In the genomic region with DNA sequence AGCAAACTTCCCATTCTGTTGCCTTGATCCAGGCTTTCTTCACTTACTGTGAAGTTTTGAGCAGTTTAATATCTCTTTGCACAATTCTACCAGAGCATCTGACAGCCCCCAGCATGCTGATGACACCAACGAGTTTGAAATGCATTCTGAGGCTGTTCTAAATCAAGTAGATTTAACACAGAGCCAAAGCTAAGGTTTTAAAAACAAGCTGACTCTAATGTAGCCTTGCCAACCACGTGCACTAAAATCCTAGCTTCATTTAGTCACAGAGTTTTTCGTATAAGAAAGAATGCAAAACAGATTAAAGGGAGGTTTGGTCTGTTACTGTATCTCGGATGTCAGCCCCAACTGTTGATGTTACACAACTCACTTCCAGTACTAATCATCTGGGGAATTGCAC, we compare ENCODE assay signal across 18 mouse cellular contexts.
DNase-seq lines count a peak whose midpoint lies in the region; ATAC-seq and TF ChIP-seq lines count a peak whose summit lies in the region.
"Had no signal": no experiment of that assay in that cellular context is flagged by ENCODE, and none has a peak within 500 bp of the region (broad histone marks: within the 10 kb centered on the region; RNA-seq: fewer than 3 reads in every experiment).

No protein-coding gene starts in this region.

- no peaks in the 10 kb centered on the region for H3K27me3 ChIP-seq in kidney, postnatal 0 days (ENCODE audit: insufficient read depth, low read length)
- no peaks in the 10 kb centered on the region for H3K27me3 ChIP-seq in Patski
- H3K27me3 ChIP-seq in heart, embryonic 16.5 days (ENCODE audit: control insufficient read depth, insufficient read depth, low read length) = no peaks in the 10 kb centered on the region
- H3K27me3 ChIP-seq in hindbrain, postnatal 0 days (ENCODE audit: insufficient read depth, low read length) = no peaks in the 10 kb centered on the region
- H3K27me3 ChIP-seq: hindbrain, embryonic 12.5 days; liver, embryonic 15.5 days; midbrain, embryonic 15.5 days had no signal

- peak overlapping the region; percentile 60 for H3K27ac ChIP-seq in gastrocnemius, adult 2 months
- H3K27ac ChIP-seq in kidney, postnatal 0 days = no peak overlapping the region
- H3K27ac ChIP-seq in heart, embryonic 16.5 days (ENCODE audit: low read length) = peak overlapping the region; percentile 61; the same call in 1 of the 2 replicates
- no peak overlapping the region for H3K27ac ChIP-seq in hindbrain, postnatal 0 days
- H3K27ac ChIP-seq: hindbrain, embryonic 12.5 days; liver, embryonic 15.5 days; midbrain, embryonic 15.5 days had no signal

- no peak for DNase-seq in gastrocnemius, adult 2 months
- no peak for DNase-seq in gastrocnemius, postnatal 25 days
- peak; percentile 16 for DNase-seq in kidney, postnatal 0 days (ENCODE audit: low spot score)
- no peak for DNase-seq in kidney, adult 18-20 months
- no peak for DNase-seq in Patski (ENCODE audit: low read depth, low spot score)
- DNase-seq in layer of hippocampus, adult 18-20 months (ENCODE audit: low spot score in 2 of 2) = no peak
- DNase-seq in hindbrain, postnatal 0 days (ENCODE audit: low spot score) = no peak
- DNase-seq: B cell, adult 2 months; cerebellum, adult 11-12 months; gastrocnemius, postnatal 10 days; kidney, adult 11 months; kidney, postnatal 4 days; left cerebral cortex, postnatal 4 days; thymus, adult 18-20 months had no signal

- 44% methylated on average over 4 of the region's 4 CpGs for WGBS in kidney, postnatal 0 days
- 37% methylated on average over 4 of the region's 4 CpGs for WGBS in heart, embryonic 16.5 days
- 52% methylated on average over 4 of the region's 4 CpGs for WGBS in hindbrain, postnatal 0 days

- H3K4me3 ChIP-seq in gastrocnemius, adult 2 months = no peak overlapping the region
- H3K4me3 ChIP-seq in kidney, postnatal 0 days (replicated peaks; ENCODE audit: low read depth, low read length) = no peak overlapping the region
- H3K4me3 ChIP-seq in heart, embryonic 16.5 days (ENCODE audit: low read length) = no peak overlapping the region
- no peak overlapping the region for H3K4me3 ChIP-seq in hindbrain, postnatal 0 days (ENCODE audit: low read length)
- H3K4me3 ChIP-seq: hindbrain, embryonic 12.5 days; liver, embryonic 15.5 days; midbrain, embryonic 15.5 days had no signal

- no peaks in the 10 kb centered on the region for H3K4me1 ChIP-seq in kidney, postnatal 0 days (replicated peaks; ENCODE audit: insufficient read depth, low read length)
- peaks cover 4% of the 10 kb centered on the region; the same call in 1 of the 2 replicates for H3K4me1 ChIP-seq in heart, embryonic 16.5 days (ENCODE audit: control insufficient read depth, insufficient read depth, low read length)
- H3K4me1 ChIP-seq in hindbrain, postnatal 0 days (ENCODE audit: insufficient read depth, low read length) = peaks cover 7% of the 10 kb centered on the region
- H3K4me1 ChIP-seq: liver, embryonic 15.5 days; midbrain, embryonic 15.5 days had no signal

- H3K9me3 ChIP-seq in kidney, postnatal 0 days (replicated peaks; ENCODE audit: low read length) = no peaks in the 10 kb centered on the region
- H3K9me3 ChIP-seq in heart, embryonic 16.5 days (replicated peaks; ENCODE audit: control insufficient read depth, low read length) = no peaks in the 10 kb centered on the region
- no peaks in the 10 kb centered on the region; the same call in 1 of the 2 replicates for H3K9me3 ChIP-seq in hindbrain, postnatal 0 days (ENCODE audit: low read length)
- H3K9me3 ChIP-seq: liver, embryonic 15.5 days; midbrain, embryonic 15.5 days had no signal

- H3K4me2 ChIP-seq in kidney, postnatal 0 days (ENCODE audit: low read length) = no peak overlapping the region
- H3K4me2 ChIP-seq in heart, embryonic 16.5 days (ENCODE audit: low read depth, low read length) = no peak overlapping the region
- H3K4me2 ChIP-seq in hindbrain, postnatal 0 days (ENCODE audit: low read depth, low read length) = no peak overlapping the region
- H3K4me2 ChIP-seq: hindbrain, embryonic 12.5 days; liver, embryonic 15.5 days; midbrain, embryonic 15.5 days had no signal

- CTCF ChIA-PET in Patski (lab: Charles Lee) = interaction anchor here (0.8 to 2.3 kb wide), 2 partner anchors 16 to 27 kb away, joined by 3 to 7 read pairs; no protein-coding TSS in a partner anchor

- no peaks in the 10 kb centered on the region for H3K36me3 ChIP-seq in kidney, postnatal 0 days (ENCODE audit: insufficient read depth, low read length)
- H3K36me3 ChIP-seq in heart, embryonic 16.5 days (ENCODE audit: control insufficient read depth, insufficient read depth) = no peaks in the 10 kb centered on the region
- no peaks in the 10 kb centered on the region for H3K36me3 ChIP-seq in hindbrain, postnatal 0 days (ENCODE audit: insufficient read depth, low read length)
- H3K36me3 ChIP-seq: hindbrain, embryonic 12.5 days; liver, embryonic 15.5 days; midbrain, embryonic 15.5 days had no signal

- no peak overlapping the region for H3K9ac ChIP-seq in kidney, postnatal 0 days (ENCODE audit: low read depth, low read length)
- no peak overlapping the region for H3K9ac ChIP-seq in heart, embryonic 16.5 days (ENCODE audit: low read length)
- no peak overlapping the region for H3K9ac ChIP-seq in hindbrain, postnatal 0 days (replicated peaks; ENCODE audit: low read length)
- H3K9ac ChIP-seq: hindbrain, embryonic 12.5 days; liver, embryonic 15.5 days; midbrain, embryonic 15.5 days had no signal

- no peak for TF ChIP-seq CTCF in gastrocnemius, adult 2 months (IDR thresholded peaks at IDR 0.05)
- no peak for TF ChIP-seq CTCF in kidney, postnatal 0 days (IDR thresholded peaks at IDR 0.05; ENCODE audit: low read depth)
- TF ChIP-seq CTCF in Patski (IDR thresholded peaks at IDR 0.05) = no peak
- no peak for TF ChIP-seq CTCF in hindbrain, postnatal 0 days (IDR thresholded peaks at IDR 0.05; ENCODE audit: low read depth)

- intact Hi-C loops in gastrocnemius, adult 2 months (cut with DNase I) = no loop called here

- in situ Hi-C loops in Patski (cut with MboI; ENCODE audit: low pct_unique_long_range_greater_than_20kb) = no loop called here

- POLR2A ChIA-PET in Patski (lab: Charles Lee) = no interaction called here

- ATAC-seq in kidney, postnatal 0 days (replicated peaks; ENCODE audit: low FRiP score, low read depth) = no peak
- ATAC-seq in Patski = peak; percentile 33
- no peak for ATAC-seq in heart, embryonic 16.5 days (replicated peaks; ENCODE audit: extremely low read depth, insufficient read depth, low FRiP score)
- ATAC-seq in hindbrain, postnatal 0 days = no peak
- ATAC-seq: midbrain, embryonic 15.5 days had no signal

Comparison
In these comparisons a context has a peak if more than half of its experiments do, and no peak if none do; other contexts are left out.
1. H3K27ac ChIP-seq: peak in gastrocnemius, adult 2 months (single experiment) and heart, embryonic 16.5 days (single experiment); none in kidney, postnatal 0 days (single experiment) and hindbrain, postnatal 0 days (single experiment).